Mouse (Mus musculus) thymus, adult 2 months (tissue): ENCODE measurements at regions not wholly inside any gene's neighbourhood (a gene's known extent, or its start where the extent isn't known, plus 50 kb on each side); places are given as distances from the start of the nearest gene placed in this dataset.

Experiments
- CTCF ChIP-seq: fragments of 200-500 bp; IDR thresholded peaks from 2 replicates; pipeline ENCODE4 v1.5.1; 2012; ENCODE audit warnings: mild to moderate bottlenecking, control low read depth, low read length, moderate library complexity, borderline replicate concordance; ENCODE audit not compliant: control insufficient read depth, poor library complexity, insufficient read depth; ENCODE audit errors: extremely low read depth
- POLR2A ChIP-seq: fragments of 200-500 bp; IDR thresholded peaks from 2 replicates; pipeline ENCODE4 v1.6.1; 2012; ENCODE audit warnings: mild to moderate bottlenecking, low read length, control low read depth, moderate library complexity; ENCODE audit not compliant: control insufficient read depth, poor library complexity, insufficient read depth; ENCODE audit errors: extremely low read depth

DNA sequence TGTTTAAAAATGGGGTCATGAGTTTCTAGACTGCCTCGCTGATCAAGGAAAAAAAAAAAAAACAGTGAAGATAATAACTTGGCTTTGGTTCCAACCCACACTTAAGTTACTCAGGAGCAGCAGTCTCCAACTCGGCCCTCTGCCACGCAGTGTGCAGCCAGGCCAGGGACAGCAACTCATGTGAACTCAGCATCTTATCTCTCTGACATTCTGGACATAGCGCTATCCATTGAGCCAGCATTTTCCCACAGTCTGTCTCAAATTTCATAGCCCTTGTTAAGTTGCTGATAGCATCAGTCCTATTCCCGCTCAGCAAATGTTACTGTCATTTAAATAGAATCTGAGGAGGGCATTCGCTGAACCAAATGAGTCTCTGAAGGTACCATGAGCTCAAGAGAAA, 102.2 kb downstream of the Ndfip2 start:
- TF ChIP-seq CTCF (no peak), POLR2A (no peak)
